Mouse (Mus musculus): Measurements from ENCODE around the gene Jsrp1. TPM values are rescaled to one million over a fixed set of nuclear protein-coding genes. Genes with fewer than 3 reads are reported as not detected.
A peak's percentile ranks its signal among the peaks of the same experiment; 100 is the strongest.

The Jsrp1 gene
- polyA plus RNA-seq, 1 experiment: not detected

DNA sequence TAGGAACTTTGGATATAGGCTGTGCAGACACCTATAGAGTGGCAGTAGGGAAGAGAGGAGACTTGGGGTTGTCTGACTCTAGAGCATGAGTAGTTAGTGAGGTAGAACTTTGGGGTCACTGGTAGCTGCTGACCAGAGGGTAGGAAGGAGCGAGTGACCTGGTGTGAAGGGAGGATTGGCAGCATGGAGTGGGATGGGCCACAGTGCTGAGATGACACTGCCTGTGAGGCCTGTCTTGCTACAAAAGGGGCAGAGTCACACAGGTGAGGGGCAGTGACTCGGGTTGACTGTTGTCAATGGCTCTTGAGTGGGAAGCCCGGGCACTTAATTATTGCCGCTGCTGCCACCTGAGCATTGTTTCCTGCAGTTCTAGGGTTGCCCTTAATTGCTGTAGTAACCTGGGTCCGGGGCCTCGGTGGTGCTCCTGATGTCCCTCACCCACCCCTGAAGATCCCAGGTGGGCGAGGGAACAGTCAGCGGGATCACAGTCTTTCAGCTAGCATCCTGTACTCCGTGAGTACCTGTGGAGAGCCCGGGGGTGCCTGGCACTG lies 14.6 kb upstream of the Jsrp1 start:
- no peak for DNase-seq
- TF ChIP-seq POLR2A (IDR thresholded peaks at IDR 0.05; ENCODE audit: control insufficient read depth, extremely low read depth, insufficient read depth, low read length, poor library complexity) (no peak), CTCF (IDR thresholded peaks at IDR 0.05; ENCODE audit: borderline replicate concordance, control insufficient read depth, extremely low read depth, insufficient read depth, low read length, poor library complexity) (no peak)
- WGBS: 63% methylated on average over 10 of the region's 10 CpGs
- Histone ChIP-seq H3K4me1 (replicated peaks; ENCODE audit: control insufficient read depth, insufficient read depth, low read length) (peaks cover 21% of the 10 kb centered on the region), H3K27me3 (ENCODE audit: control insufficient read depth, insufficient read depth, low read length) (no peaks in the 10 kb centered on the region), H3K36me3 (ENCODE audit: control insufficient read depth, insufficient read depth, low read length) (peaks cover 10% of the 10 kb centered on the region), H3K4me3 (ENCODE audit: control insufficient read depth, insufficient read depth, low read length) (peak overlapping the region; percentile 78), H3K27ac (ENCODE audit: control insufficient read depth, insufficient read depth, low read length) (no peak overlapping the region)

DNA sequence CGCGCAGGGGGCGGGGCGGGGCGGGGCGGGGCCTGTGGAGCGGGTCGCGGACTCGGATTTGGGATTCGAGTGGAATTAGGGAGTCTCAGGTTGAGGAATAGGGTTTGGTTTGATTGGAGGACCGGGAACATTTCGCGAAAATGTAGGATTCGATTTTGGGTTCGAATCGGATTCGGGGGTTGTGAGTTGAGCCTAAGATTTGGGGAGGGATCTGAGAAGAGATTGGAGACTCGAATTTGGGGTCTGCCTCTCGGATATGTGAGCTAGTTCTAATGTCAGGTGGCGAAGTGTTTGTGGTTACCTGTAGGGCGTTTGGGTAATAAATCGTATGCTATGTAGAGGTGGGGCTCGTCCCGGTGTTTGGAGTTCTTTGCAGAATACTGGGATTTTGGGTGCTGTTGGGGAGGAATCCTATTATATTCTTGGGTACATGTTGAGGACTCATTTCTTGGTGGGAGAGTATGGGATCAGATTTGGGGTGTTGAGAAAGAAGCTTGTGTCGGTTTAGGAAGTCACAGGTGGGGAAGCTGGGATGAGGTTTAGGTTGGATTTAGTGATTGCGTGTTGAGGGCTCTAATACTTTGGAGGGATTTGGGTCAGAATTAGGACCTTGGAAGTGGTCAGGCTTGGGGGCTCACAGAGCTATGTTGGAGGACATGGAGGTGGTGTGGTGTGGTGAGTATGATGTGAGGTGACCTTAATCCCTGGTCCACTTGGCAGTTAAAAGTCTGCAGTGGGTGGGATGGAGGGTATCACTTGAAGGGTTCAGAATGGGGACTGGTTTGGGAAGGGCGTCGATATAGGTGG lies 14.0 kb upstream of the Jsrp1 start:
- H3K4me1 ChIP-seq (replicated peaks; ENCODE audit: control insufficient read depth, insufficient read depth, low read length): peaks cover 21% of the 10 kb centered on the region
- peaks cover 10% of the 10 kb centered on the region for H3K36me3 ChIP-seq (ENCODE audit: control insufficient read depth, insufficient read depth, low read length)
- TF ChIP-seq POLR2A (IDR thresholded peaks at IDR 0.05; ENCODE audit: control insufficient read depth, extremely low read depth, insufficient read depth, low read length, poor library complexity) (no peak), CTCF (IDR thresholded peaks at IDR 0.05; ENCODE audit: borderline replicate concordance, control insufficient read depth, extremely low read depth, insufficient read depth, low read length, poor library complexity) (no peak)
- no peak overlapping the region for H3K27ac ChIP-seq (ENCODE audit: control insufficient read depth, insufficient read depth, low read length)
- H3K4me3 ChIP-seq (ENCODE audit: control insufficient read depth, insufficient read depth, low read length): peak overlapping the region; percentile 78
- DNase-seq: no peak
- 3% methylated on average over 29 of the region's 29 CpGs for WGBS
- H3K27me3 ChIP-seq (ENCODE audit: control insufficient read depth, insufficient read depth, low read length): no peaks in the 10 kb centered on the region

DNA sequence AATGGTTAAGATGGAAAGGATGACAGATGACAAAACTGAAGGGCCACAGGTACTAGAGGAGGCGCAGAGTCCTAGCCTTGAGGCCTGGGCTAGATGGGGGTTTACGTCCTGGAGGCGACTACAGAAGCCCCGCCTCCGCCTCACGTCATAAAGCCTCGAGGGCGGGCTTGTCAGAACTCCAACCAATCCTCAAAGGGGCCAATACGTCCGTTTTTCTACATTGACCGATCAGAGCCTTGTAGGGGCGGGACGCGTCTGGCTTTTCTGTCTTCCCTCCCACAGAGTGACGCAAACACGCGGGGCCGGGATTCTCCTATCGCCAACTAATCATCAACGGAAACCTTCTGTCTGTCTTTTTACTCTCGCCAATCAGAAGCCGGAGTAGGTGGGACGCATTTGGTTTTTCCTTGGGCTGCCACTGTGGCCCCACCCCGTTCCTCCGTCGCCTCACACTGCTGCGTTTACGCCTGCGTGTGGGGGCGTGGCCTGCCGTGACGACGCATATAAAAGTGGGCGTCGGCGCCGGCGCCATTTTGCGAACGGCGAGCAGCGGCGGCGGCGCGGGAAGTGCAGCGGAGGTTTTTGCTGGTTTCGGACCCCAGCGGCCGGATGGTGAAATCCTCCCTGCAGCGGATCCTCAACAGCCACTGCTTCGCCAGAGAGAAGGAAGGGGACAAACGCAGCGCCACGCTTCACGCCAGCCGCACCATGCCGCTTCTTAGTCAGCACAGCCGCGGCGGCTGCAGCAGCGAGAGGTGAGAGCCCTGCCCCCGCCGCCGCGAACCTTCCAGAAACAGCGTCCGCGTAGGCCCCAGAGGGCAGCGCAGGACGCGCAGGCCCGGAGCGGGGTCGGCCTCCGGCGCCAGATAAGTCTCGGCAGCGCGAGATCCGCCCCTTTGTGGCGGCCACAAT lies 13.1 kb upstream of the Jsrp1 start, which contains the start of gene Oaz1:
Gene Oaz1 (plus strand): TSS at position 506 of the 912 bp plus-strand sequence.
- H3K4me3 ChIP-seq (ENCODE audit: control insufficient read depth, insufficient read depth, low read length): peak within 1 kb of the TSS; percentile 78
- DNase-seq: peak; percentile 98
- no peaks in the 10 kb centered on the region for H3K27me3 ChIP-seq (ENCODE audit: control insufficient read depth, insufficient read depth, low read length)
- H3K27ac ChIP-seq (ENCODE audit: control insufficient read depth, insufficient read depth, low read length): peak within 1 kb of the TSS; percentile 70
- TF ChIP-seq POLR2A (IDR thresholded peaks at IDR 0.05; ENCODE audit: control insufficient read depth, extremely low read depth, insufficient read depth, low read length, poor library complexity) (peak; percentile 78; the same call in 1 of the 2 replicates), CTCF (IDR thresholded peaks at IDR 0.05; ENCODE audit: borderline replicate concordance, control insufficient read depth, extremely low read depth, insufficient read depth, low read length, poor library complexity) (0 out of 2 replicates have a peak, but pooled peaks have one; percentile 44)
- under 1% methylated on average over 82 of the region's 82 CpGs for WGBS
- H3K4me1 ChIP-seq (replicated peaks; ENCODE audit: control insufficient read depth, insufficient read depth, low read length): peaks cover 21% of the 10 kb centered on the region
- peaks cover 10% of the 10 kb centered on the region for H3K36me3 ChIP-seq (ENCODE audit: control insufficient read depth, insufficient read depth, low read length)

DNA sequence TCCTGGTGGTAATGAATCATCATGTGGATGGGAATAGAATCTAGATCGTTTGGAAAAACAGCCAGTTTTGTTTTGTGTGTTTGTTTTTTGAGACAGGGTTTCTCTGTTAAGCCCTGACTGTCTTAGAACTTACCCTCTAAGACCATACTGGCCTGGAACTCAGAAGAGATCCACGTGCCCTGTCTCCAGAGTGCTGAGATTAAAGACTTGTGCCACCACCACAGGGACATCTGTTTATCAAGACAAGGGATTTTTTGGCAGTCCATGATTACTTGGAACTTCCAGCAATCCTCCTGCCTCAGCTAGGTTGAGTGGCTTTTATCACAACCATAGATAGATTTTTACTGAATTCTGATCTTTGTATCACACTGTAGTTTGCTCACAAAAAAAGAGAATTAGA lies 11.5 kb upstream of the Jsrp1 start:
- Histone ChIP-seq H3K36me3 (ENCODE audit: control insufficient read depth, insufficient read depth, low read length) (peaks cover 8% of the 10 kb centered on the region), H3K4me3 (ENCODE audit: control insufficient read depth, insufficient read depth, low read length) (no peak overlapping the region), H3K27ac (ENCODE audit: control insufficient read depth, insufficient read depth, low read length) (peak overlapping the region; percentile 92; the same call in 1 of the 2 replicates), H3K27me3 (ENCODE audit: control insufficient read depth, insufficient read depth, low read length) (no peaks in the 10 kb centered on the region), H3K4me1 (replicated peaks; ENCODE audit: control insufficient read depth, insufficient read depth, low read length) (peaks cover 21% of the 10 kb centered on the region)
- no peak for DNase-seq
- WGBS: 38% methylated on average over 2 of the region's 2 CpGs
- no peak for TF ChIP-seq CTCF (IDR thresholded peaks at IDR 0.05; ENCODE audit: borderline replicate concordance, control insufficient read depth, extremely low read depth, insufficient read depth, low read length, poor library complexity)
- no peak for TF ChIP-seq POLR2A (IDR thresholded peaks at IDR 0.05; ENCODE audit: control insufficient read depth, extremely low read depth, insufficient read depth, low read length, poor library complexity)

DNA sequence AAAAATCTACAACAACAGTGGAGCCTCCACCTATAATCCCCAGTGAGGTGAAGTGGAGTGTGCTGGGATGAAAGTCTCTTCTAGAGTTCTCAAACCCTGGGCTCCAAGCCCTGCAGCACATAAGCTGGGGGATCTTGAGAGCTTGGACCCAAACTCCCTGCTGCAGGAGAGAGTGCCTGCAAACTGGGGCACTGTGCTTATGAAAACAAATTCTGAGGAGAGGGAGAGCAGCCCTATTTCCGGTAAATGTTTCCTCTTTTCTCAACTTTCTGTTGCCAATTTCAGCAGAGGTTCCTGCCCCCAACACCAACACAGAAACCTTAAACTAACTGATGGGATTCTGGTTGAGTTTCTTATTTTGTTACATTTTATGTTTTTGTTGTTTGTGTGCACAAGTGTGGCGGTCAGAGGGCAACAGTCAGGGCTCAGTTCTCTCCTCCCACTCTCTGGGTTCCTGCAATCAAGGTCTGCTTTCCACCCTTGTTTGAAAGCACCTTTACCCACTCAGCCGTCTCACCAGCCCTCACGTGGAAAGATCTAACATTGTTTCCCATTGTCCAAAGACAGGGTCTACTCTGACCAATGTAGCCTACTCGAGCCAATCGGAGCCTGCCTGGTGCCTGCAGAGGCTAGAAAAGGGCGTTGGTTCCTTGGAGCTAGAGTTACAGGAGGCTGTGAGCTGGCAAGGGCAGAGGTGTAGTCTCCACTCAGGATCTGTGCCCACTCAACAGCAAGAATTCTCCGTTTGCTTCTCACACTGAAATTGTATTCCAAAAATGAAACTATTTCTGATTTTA lies 10.7 kb upstream of the Jsrp1 start:
- WGBS: 10% methylated on average over 8 of the region's 8 CpGs
- TF ChIP-seq POLR2A (IDR thresholded peaks at IDR 0.05; ENCODE audit: control insufficient read depth, extremely low read depth, insufficient read depth, low read length, poor library complexity) (peak; percentile 56; the same call in 1 of the 2 replicates), CTCF (IDR thresholded peaks at IDR 0.05; ENCODE audit: borderline replicate concordance, control insufficient read depth, extremely low read depth, insufficient read depth, low read length, poor library complexity) (no peak)

More for the DNA sequence above, 10.7 kb upstream of the Jsrp1 start:
- peak overlapping the region; percentile 12 for H3K4me3 ChIP-seq (ENCODE audit: control insufficient read depth, insufficient read depth, low read length)
- peak overlapping the region; percentile 92 for H3K27ac ChIP-seq (ENCODE audit: control insufficient read depth, insufficient read depth, low read length)
- peaks cover 21% of the 10 kb centered on the region for H3K4me1 ChIP-seq (replicated peaks; ENCODE audit: control insufficient read depth, insufficient read depth, low read length)
- peak; percentile 45 for DNase-seq
- H3K36me3 ChIP-seq (ENCODE audit: control insufficient read depth, insufficient read depth, low read length): no peaks in the 10 kb centered on the region
- no peaks in the 10 kb centered on the region for H3K27me3 ChIP-seq (ENCODE audit: control insufficient read depth, insufficient read depth, low read length)
